Mouse (Mus musculus) brain, embryonic 14.5 days (tissue): ENCODE results near the gene Zfp64. TPM values are rescaled to one million over a fixed set of nuclear protein-coding genes. Genes with fewer than 3 reads are reported as not detected.

Source experiments
- DNase-seq: peaks from one replicate; pipeline ENCODE4 v3.0.0-alpha.2; 2011; ENCODE audit warnings: low read depth
- CTCF ChIP-seq: fragments of 200-500 bp; IDR thresholded peaks from 2 replicates; pipeline ENCODE4 v1.5.1; 2012; ENCODE audit warnings: inconsistent platforms, mild to moderate bottlenecking, moderate library complexity, borderline replicate concordance; ENCODE audit not compliant: insufficient read depth, insufficient read length; ENCODE audit errors: extremely low read depth
- POLR2A ChIP-seq: fragments of 200-500 bp; IDR thresholded peaks from 2 replicates; pipeline ENCODE4 v1.6.1; 2012; ENCODE audit warnings: mild to moderate bottlenecking, inconsistent platforms, borderline replicate concordance; ENCODE audit not compliant: poor library complexity, insufficient read depth, insufficient read length, severe bottlenecking; ENCODE audit errors: extremely low read depth
- polyA plus RNA-seq: library from polyadenylated mRNA; depleted of rRNA; stranded (reverse); fragments of >200 nt; gene quantifications from 2 replicates; pipeline ENCODE4 v1.2.3, GENCODE M21; 2012

Zfp64 gene
- polyA plus RNA-seq, 1 experiment: 37.9 TPM

GRCm38 (mm10) chr2:168876631-168877030 lies 78.8 kb downstream of the Zfp64 start:
- DNase-seq: no peak
- TF ChIP-seq CTCF (no peak), POLR2A (no peak)

DNA sequence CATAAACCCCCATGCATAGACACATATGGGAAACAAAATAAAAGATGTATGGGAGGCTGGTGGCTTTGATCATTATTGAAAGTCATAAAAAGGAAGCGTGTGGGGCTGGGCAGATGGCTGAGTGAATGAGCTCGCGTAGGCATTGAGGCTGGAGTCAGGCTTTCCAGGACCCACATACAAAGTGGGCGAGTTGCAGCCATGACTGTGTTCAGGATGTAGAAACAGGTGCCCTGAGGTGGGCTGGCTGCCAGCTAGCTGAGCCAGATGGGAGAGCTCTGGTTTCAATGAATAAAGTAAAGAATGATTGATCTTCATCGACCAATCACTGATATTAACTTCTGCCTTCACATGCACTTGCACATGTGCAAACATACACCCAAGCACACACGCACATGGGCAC lies 80.9 kb downstream of the Zfp64 start:
- DNase-seq: no peak
- TF ChIP-seq CTCF: no peak
- no peak for TF ChIP-seq POLR2A

- DNase-seq: no peak
- TF ChIP-seq POLR2A (no peak), CTCF (no peak)
These were observed 83.4 kb downstream of the Zfp64 start for GRCm38 (mm10) chr2:168871767-168872511.

DNA sequence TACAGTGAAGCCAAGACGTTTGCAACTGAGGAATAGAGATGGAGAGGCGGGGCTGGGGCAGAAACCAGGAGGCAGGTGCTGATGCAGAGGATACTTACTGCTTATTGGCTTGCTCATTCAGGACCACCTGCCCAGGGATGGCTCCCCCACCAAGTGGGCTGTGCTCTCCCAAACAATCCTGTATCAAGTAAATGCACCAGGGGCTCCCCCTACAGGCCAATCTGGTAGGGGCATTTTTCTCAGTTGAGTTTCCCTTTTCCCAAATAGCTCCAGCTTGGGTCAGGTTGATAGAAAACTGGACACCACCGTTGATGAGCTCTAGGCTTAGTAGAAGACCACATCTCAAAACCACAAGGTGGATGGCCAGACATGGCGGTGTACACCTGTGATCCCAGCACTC lies 84.9 kb downstream of the Zfp64 start:
- TF ChIP-seq CTCF (peak; percentile 45; the same call in 1 of the 2 replicates), POLR2A (no peak)
- DNase-seq: no peak

DNA sequence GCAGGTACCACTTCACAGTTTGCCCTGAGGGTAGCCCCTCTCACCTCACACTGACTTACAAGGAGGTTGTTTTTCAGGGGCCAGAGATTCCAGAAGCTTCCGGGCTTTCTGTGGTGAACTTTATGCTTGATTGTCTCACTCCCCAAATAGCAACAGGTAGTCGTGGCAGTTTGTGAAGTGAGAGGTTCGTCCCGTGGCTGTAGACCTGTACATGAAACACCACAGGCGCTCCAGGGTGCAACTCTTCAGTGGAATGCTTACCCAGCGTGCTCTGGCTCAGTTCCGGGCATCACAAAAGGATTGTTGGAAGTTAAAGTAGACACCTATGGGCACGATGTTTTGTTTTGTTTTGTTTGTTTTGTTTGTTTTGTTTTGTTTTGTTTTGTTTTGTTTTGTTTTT lies 88.4 kb downstream of the Zfp64 start:
- TF ChIP-seq POLR2A (no peak), CTCF (no peak)
- no peak for DNase-seq

DNA sequence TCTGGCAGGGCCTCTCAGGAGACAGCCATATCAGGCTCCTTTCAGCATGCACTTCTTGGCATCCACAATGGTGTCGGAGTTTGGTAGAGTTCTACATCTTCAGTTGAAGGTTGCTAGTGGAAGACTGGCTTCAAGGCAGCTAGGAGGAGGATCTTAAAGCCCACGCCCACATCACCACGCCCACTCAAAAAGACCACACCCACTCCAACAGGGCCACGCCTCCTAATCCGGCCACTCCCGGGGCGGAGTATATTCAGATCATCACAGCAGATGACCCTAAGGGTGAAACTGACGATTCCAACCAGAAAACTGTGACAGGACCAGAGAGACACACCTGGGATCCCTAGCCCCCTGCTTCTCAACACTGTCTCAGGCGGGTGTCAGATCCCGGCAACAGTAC lies 89.0 kb downstream of the Zfp64 start:
- DNase-seq: no peak
- TF ChIP-seq POLR2A (no peak), CTCF (no peak)

DNA sequence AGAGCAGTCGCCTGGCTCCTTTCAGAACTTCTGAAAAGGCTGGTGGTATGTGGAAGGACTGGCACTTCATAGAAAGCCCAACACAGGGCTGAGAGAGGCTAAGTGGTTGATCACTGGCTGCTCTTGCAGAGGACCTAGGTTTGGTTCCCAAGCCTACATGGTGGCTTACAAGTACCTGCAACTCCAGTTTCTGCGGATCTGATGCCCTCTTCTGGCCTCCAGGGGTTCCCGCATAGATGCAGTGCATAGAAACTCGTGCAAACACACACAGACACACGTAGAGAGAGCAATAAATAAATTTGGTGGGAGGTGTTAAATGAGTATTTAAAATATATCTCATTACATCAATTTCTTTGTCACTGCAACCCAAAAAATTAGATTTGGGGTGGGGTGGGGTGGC lies 90.5 kb downstream of the Zfp64 start:
- no peak for DNase-seq
- TF ChIP-seq CTCF (no peak), POLR2A (no peak)

GRCm38 (mm10) chr2:168862694-168863093 lies 92.7 kb downstream of the Zfp64 start:
- DNase-seq: no peak
- TF ChIP-seq CTCF (no peak), POLR2A (no peak)

DNA sequence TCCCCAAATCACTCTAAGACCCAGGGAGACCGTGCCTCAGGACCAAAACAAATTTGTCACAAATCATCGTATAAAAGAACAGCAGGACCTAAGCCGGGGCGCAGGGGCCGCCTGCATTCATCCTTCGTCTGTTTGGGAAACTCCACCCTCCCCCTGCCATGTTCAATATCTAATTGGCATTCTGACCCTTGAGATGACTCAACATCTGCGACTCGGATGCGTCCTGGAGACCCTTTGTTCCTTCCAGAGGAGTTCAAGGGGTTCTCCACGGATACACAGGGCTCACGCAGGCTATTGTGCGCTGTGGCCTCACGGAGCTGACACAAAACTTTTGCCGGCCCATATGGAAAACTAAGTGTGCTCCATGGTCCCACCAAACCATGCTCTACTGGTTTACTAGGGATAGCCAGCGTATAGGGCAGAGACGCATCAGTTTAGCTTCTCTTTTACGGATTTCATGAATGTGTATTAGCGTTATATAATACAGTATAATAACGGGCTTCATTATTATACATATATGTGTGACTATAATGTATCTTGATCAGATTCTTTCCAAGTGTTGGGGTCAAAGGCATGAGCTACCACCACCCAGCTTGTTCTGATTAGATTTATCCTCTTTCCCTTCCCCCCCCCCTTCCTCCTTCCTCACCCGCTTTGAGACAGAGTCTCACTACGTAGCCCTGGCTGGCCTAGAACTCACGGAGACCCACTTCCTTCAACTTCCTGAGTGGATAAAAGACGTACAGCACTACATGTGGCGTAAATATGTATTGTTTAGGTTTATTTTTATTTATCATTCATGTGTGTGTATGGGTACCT lies 94.3 kb downstream of the Zfp64 start:
- DNase-seq: peak; percentile 67
- TF ChIP-seq CTCF (no peak), POLR2A (no peak)

GRCm38 (mm10) chr2:168860032-168860691 lies 95.2 kb downstream of the Zfp64 start:
- DNase-seq: peak; percentile 88
- TF ChIP-seq POLR2A (no peak), CTCF (no peak)

DNA sequence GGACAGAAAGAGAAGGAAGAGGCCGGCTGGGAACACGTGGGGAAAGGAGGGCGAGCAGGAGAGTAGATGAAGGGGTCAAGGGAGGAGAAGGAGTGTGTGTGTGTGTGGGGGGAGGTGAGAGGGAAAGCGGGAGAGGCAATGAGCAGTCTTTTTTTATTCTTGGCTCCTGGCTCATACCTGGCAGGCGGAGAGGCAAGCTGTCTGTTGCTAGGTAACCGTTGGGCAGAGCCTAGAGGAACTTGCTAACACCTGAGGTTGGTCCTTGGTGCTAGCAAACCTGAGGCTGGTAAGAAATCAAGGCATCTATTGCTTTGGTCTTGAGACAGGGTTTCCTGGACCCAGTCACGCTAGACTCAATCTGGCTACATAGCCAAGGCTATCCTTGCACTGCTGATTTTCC lies 98.7 kb downstream of the Zfp64 start:
- TF ChIP-seq CTCF: no peak
- no peak for TF ChIP-seq POLR2A
- DNase-seq: peak; percentile 46
